Mouse (Mus musculus): ENCODE data around the gene Eml3. TPM values are rescaled to one million over a fixed set of nuclear protein-coding genes. Genes with fewer than 3 reads are reported as not detected.

Eml3 gene
- total and polyA plus RNA-seq, 3 experiments: 16.6 to 23.4 TPM; not detected in 1

- peak; percentile 27 for DNase-seq (ENCODE audit: low read depth, low spot score)
- Histone ChIP-seq H3K4me3 (ENCODE audit: control insufficient read depth in 1 of 2, insufficient read depth in 1 of 2, low read depth in 2 of 2, low read length in 2 of 2) (peak overlapping the region; percentile 66 to 79), H3K36me3 (ENCODE audit: control insufficient read depth in 1 of 2, insufficient read depth in 2 of 2, low read length in 2 of 2) (peaks cover 0 to 27% of the 10 kb centered on the region in 2 experiments; a peak in 2 of 4 replicates), H3K79me2 (ENCODE audit: control insufficient read depth, insufficient read depth, low read length, poor library complexity) (no peaks in the 10 kb centered on the region; the same call in none of the 2 replicates), H3K9ac (ENCODE audit: control insufficient read depth, low read depth, low read length, poor library complexity, severe bottlenecking) (peak overlapping the region; percentile 89), H3K27me3 (ENCODE audit: control insufficient read depth in 1 of 2, insufficient read depth in 2 of 2, low read length in 2 of 2) (no peaks in the 10 kb centered on the region), H3K9me3 (replicated peaks; ENCODE audit: insufficient read depth, low read length) (no peaks in the 10 kb centered on the region), H3K27ac (ENCODE audit: control insufficient read depth, low read depth, low read length) (peak overlapping the region; percentile 50), H3K4me1 (ENCODE audit: control insufficient read depth in 1 of 2, insufficient read depth in 2 of 2, low read length in 2 of 2) (peaks cover 18 to 37% of the 10 kb centered on the region in 2 experiments)
- TF ChIP-seq E2F4 (IDR thresholded peaks at IDR 0.05; ENCODE audit: borderline replicate concordance, low read depth, low read length): no peak
- no peak for TF ChIP-seq POLR2AphosphoS5 (IDR thresholded peaks at IDR 0.05; ENCODE audit: borderline replicate concordance, low read depth, low read length)
- no peak for TF ChIP-seq RCOR1 (IDR thresholded peaks at IDR 0.05; ENCODE audit: low read depth, low read length)
- no peak for TF ChIP-seq MYB (IDR thresholded peaks at IDR 0.05; ENCODE audit: low read depth, low read length)
- TF ChIP-seq ZMIZ1 (IDR thresholded peaks at IDR 0.05; ENCODE audit: low read depth, low read length): no peak
- TF ChIP-seq SMC3 (IDR thresholded peaks at IDR 0.05; ENCODE audit: low read depth, low read length): no peak
- no peak for TF ChIP-seq MAZ (IDR thresholded peaks at IDR 0.05; ENCODE audit: low read depth, low read length)
- TF ChIP-seq POLR2A (IDR thresholded peaks at IDR 0.05; ENCODE audit: control insufficient read depth in 1 of 2, insufficient read depth in 1 of 2, low read depth in 1 of 2, low read length in 2 of 2, poor library complexity in 1 of 2): no peak
Measured at GRCm38 (mm10) chr19:8930117-8930516, 765 bp downstream of the Eml3 start.

GRCm38 (mm10) chr19:8930771-8931170 lies 1.4 kb downstream of the Eml3 start:
- Histone ChIP-seq H3K9me3 (replicated peaks; ENCODE audit: insufficient read depth, low read length) (no peaks in the 10 kb centered on the region), H3K4me1 (ENCODE audit: control insufficient read depth in 1 of 2, insufficient read depth in 2 of 2, low read length in 2 of 2) (peaks cover 18 to 37% of the 10 kb centered on the region in 2 experiments), H3K27me3 (ENCODE audit: control insufficient read depth in 1 of 2, insufficient read depth in 2 of 2, low read length in 2 of 2) (no peaks in the 10 kb centered on the region), H3K79me2 (ENCODE audit: control insufficient read depth, insufficient read depth, low read length, poor library complexity) (no peaks in the 10 kb centered on the region; the same call in none of the 2 replicates), H3K36me3 (ENCODE audit: control insufficient read depth in 1 of 2, insufficient read depth in 2 of 2, low read length in 2 of 2) (peaks cover 0 to 27% of the 10 kb centered on the region in 2 experiments; a peak in 2 of 4 replicates), H3K27ac (ENCODE audit: control insufficient read depth, low read depth, low read length) (no peak overlapping the region), H3K9ac (ENCODE audit: control insufficient read depth, low read depth, low read length, poor library complexity, severe bottlenecking) (no peak overlapping the region; the same call in 1 of the 2 replicates), H3K4me3 (ENCODE audit: control insufficient read depth in 1 of 2, insufficient read depth in 1 of 2, low read depth in 2 of 2, low read length in 2 of 2) (no peak overlapping the region)
- TF ChIP-seq MYB (IDR thresholded peaks at IDR 0.05; ENCODE audit: low read depth, low read length) (no peak), ZNF384 (IDR thresholded peaks at IDR 0.05; ENCODE audit: low read depth, low read length) (no peak), NELFE (IDR thresholded peaks at IDR 0.05; ENCODE audit: low read depth, low read length) (no peak), RCOR1 (IDR thresholded peaks at IDR 0.05; ENCODE audit: low read depth, low read length) (no peak), E2F4 (IDR thresholded peaks at IDR 0.05; ENCODE audit: borderline replicate concordance, low read depth, low read length) (no peak), HCFC1 (IDR thresholded peaks at IDR 0.05; ENCODE audit: low read depth, low read length) (no peak), POLR2A (IDR thresholded peaks at IDR 0.05; ENCODE audit: control insufficient read depth in 1 of 2, insufficient read depth in 1 of 2, low read depth in 1 of 2, low read length in 2 of 2, poor library complexity in 1 of 2) (no peak), ELF1 (IDR thresholded peaks at IDR 0.05; ENCODE audit: low read depth, low read length) (no peak), KAT2A (conservative IDR thresholded peaks at IDR 0.05; ENCODE audit: low read depth, low read length) (no peak), GATA1 (IDR thresholded peaks at IDR 0.05; ENCODE audit: low read depth, low read length) (no peak), CHD2 (IDR thresholded peaks at IDR 0.05; ENCODE audit: low read length) (no peak), SMC3 (IDR thresholded peaks at IDR 0.05; ENCODE audit: low read depth, low read length) (no peak)
- no peak for DNase-seq (ENCODE audit: low read depth, low spot score)
